22 mouse cellular contexts compared by ENCODE assay signal in genomic region chr3:127035540-127035939, GRCm38 (mm10).
DNase-seq lines count a peak whose midpoint lies in the region; TF ChIP-seq lines count a peak whose summit lies in the region.
"Had no signal": no experiment of that assay in that cellular context is flagged by ENCODE, and none has a peak within 500 bp of the region (broad histone marks: within the 10 kb centered on the region; RNA-seq: fewer than 3 reads in every experiment).

No protein-coding gene starts in this region.

- H3K4me1 ChIP-seq in cortical plate, adult 2 months (ENCODE audit: control insufficient read depth, insufficient read depth, low read length): peaks cover 11% of the 10 kb centered on the region
- H3K4me1 ChIP-seq in olfactory bulb, adult 2 months (ENCODE audit: control insufficient read depth, insufficient read depth, low read length): peaks cover 10% of the 10 kb centered on the region
- H3K4me1 ChIP-seq in lung, adult 2 months (ENCODE audit: control insufficient read depth, insufficient read depth, low read length): no peaks in the 10 kb centered on the region
- H3K4me1 ChIP-seq: embryonic facial prominence, embryonic 13.5 days; hindbrain, embryonic 15.5 days; limb, embryonic 15.5 days had no signal

- no peak for TF ChIP-seq POLR2A in cortical plate, adult 2 months (IDR thresholded peaks at IDR 0.05; ENCODE audit: extremely low read depth, insufficient read depth, low read length)
- no peak for TF ChIP-seq POLR2A in olfactory bulb, adult 2 months (IDR thresholded peaks at IDR 0.05; ENCODE audit: insufficient read depth, low read depth, low read length)
- no peak for TF ChIP-seq POLR2A in lung, adult 2 months (IDR thresholded peaks at IDR 0.05; ENCODE audit: borderline replicate concordance, extremely low read depth, low read depth, low read length)

- H3K4me3 ChIP-seq in cortical plate, adult 2 months (ENCODE audit: insufficient read depth, low read length): no peak overlapping the region
- no peak overlapping the region for H3K4me3 ChIP-seq in olfactory bulb, adult 2 months (ENCODE audit: insufficient read depth, low read depth, low read length)
- no peak overlapping the region for H3K4me3 ChIP-seq in lung, adult 2 months (replicated peaks; ENCODE audit: extremely low read depth, low read depth, low read length)
- H3K4me3 ChIP-seq: embryonic facial prominence, embryonic 13.5 days; forebrain, embryonic 10.5 days; hindbrain, embryonic 15.5 days; limb, embryonic 15.5 days had no signal

- H3K27ac ChIP-seq in cortical plate, adult 2 months (ENCODE audit: insufficient read depth, low read length): peak overlapping the region; percentile 53; the same call in 1 of the 2 replicates
- peak overlapping the region; percentile 86; the same call in 1 of the 2 replicates for H3K27ac ChIP-seq in olfactory bulb, adult 2 months (ENCODE audit: insufficient read depth, low read depth, low read length)
- H3K27ac ChIP-seq: embryonic facial prominence, embryonic 13.5 days; forebrain, embryonic 10.5 days; hindbrain, embryonic 15.5 days; limb, embryonic 15.5 days had no signal

- DNase-seq in frontal cortex, postnatal 14 days (ENCODE audit: low spot score in 2 of 2): peak; percentile 38 to 55
- DNase-seq in left cerebral cortex, adult 18-20 months (ENCODE audit: low spot score in 2 of 2): peak; percentile 75 to 86
- DNase-seq in gastrocnemius, adult 8-10 months (ENCODE audit: low spot score in 2 of 2): no peak
- DNase-seq in lung, adult 2 months: no peak
- no peak for DNase-seq in adrenal gland, adult 2 months
- no peak for DNase-seq in embryo, embryonic 10.5 days (ENCODE audit: low spot score)
- DNase-seq: adrenal gland, postnatal 10 days; cerebellum, adult 9-11 months; heart, postnatal 10 days; kidney, adult 18-20 months; kidney, postnatal 36 days; liver, postnatal 0 days; lung, postnatal 4 days; midbrain, embryonic 14.5 days; spleen, adult 18-20 months; thymus, postnatal 25 days had no signal

- WGBS in olfactory bulb, adult 2 months: 39% methylated on average over 12 of the region's 12 CpGs
- 87% methylated on average over 12 of the region's 12 CpGs for WGBS in lung, adult 2 months

- TF ChIP-seq CTCF in cortical plate, adult 2 months (IDR thresholded peaks at IDR 0.05; ENCODE audit: extremely low read depth, insufficient read depth, low read length): no peak
- TF ChIP-seq CTCF in olfactory bulb, adult 2 months (IDR thresholded peaks at IDR 0.05; ENCODE audit: insufficient read depth, low read depth, low read length): no peak
- TF ChIP-seq CTCF in lung, adult 2 months (IDR thresholded peaks at IDR 0.05; ENCODE audit: insufficient read depth, low read length): no peak

Comparison
In these comparisons a context has a peak if more than half of its experiments do, and no peak if none do; other contexts are left out.
1. DNase-seq: peak in frontal cortex, postnatal 14 days (2 of 2) and left cerebral cortex, adult 18-20 months (2 of 2); none in gastrocnemius, adult 8-10 months (0 of 2), lung, adult 2 months (single experiment), adrenal gland, adult 2 months (single experiment) and embryo, embryonic 10.5 days (single experiment).